Mouse (Mus musculus) testis, adult 2 months (tissue): Measurements from ENCODE around the gene Synj1.

ENCODE experiments used
- CTCF ChIP-seq: fragments of 200-500 bp; IDR thresholded peaks from 2 replicates; pipeline ENCODE4 v1.5.1; 2012; ENCODE audit warnings: low read depth, mild to moderate bottlenecking, inconsistent platforms, low read length, moderate library complexity; ENCODE audit not compliant: control insufficient read depth, insufficient read depth, insufficient replicate concordance
- POLR2A ChIP-seq: fragments of 200-500 bp; IDR thresholded peaks from 2 replicates; pipeline ENCODE4 v1.6.1; 2012; ENCODE audit warnings: low read depth, mild to moderate bottlenecking, inconsistent platforms, low read length, moderate library complexity; ENCODE audit not compliant: control insufficient read depth

DNA sequence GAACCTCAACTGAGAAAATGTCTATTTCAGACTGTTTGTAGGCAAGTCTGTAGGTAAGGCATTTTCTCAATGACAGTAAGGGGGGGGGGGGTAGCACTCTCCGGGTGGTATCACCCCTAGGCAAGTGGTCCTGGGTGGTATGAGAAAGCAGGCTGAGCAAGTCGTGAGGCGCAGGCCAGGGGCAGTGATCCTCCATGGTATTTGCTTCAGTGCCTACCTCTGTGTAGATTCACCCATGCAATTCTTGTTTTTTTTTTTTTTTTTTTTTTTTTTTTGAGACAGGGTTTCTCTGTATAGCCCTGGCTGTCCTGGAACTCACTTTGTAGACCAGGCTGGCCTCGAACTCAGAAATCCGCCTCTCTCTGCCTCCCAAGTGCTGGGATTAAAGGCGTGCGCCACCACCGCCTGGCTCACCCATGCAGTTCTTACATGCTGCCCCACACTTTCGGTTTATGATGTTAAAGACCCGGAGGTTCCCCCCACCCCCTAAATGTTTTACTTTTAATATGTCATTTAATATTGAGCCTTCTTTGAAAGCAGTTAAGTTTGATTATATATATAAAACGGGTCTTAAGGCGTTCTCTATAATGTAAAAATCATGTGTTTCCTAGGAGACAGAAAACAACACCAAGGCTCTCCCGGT lies 77.5 kb downstream of the Synj1 start:
- no peak for TF ChIP-seq POLR2A
- TF ChIP-seq CTCF: no peak
